Mouse (Mus musculus) lung, postnatal 4 days (tissue): Measurements from ENCODE around the gene Kif1c.

Experiments used
- DNase-seq, 2 experiments: peaks; one replicate each; pipeline ENCODE4 v3.0.0; 2021

Gene Kif1c

GRCm38 (mm10) chr11:70697376-70697775 lies 3.0 kb upstream of the Kif1c start:
- no peak for DNase-seq

- DNase-seq: no peak
Measured at GRCm38 (mm10) chr11:70699051-70699450, 1.3 kb upstream of the Kif1c start.

DNA sequence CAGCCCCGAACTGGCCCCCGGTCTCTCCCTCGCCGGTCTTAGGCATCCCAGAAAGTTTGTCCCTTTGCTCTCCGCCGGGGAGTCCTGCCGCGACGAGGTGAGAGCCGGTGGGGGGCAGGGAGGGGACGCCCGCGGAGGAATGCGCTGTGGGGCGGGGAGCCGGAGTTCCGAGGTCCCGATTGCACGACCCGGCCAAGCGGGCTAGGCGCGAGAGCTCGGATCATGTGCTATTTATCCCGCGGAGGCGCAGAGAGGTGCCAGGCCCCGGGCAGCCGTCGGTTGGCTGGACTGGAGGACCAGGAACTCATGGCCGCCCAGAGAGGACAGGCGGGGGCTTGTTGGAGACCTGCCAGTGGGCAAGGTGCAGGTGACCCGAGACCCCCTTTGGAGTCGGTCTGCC lies 265 bp downstream of the Kif1c start:
- peak; percentile 81 to 86 for DNase-seq

- DNase-seq: peak in 1 of 2 experiments; percentile 46
Measured at GRCm38 (mm10) chr11:70701221-70701955, 1.0 kb downstream of the Kif1c start.

- DNase-seq: no peak
Measured at GRCm38 (mm10) chr11:70701984-70702733, 1.8 kb downstream of the Kif1c start.

DNA sequence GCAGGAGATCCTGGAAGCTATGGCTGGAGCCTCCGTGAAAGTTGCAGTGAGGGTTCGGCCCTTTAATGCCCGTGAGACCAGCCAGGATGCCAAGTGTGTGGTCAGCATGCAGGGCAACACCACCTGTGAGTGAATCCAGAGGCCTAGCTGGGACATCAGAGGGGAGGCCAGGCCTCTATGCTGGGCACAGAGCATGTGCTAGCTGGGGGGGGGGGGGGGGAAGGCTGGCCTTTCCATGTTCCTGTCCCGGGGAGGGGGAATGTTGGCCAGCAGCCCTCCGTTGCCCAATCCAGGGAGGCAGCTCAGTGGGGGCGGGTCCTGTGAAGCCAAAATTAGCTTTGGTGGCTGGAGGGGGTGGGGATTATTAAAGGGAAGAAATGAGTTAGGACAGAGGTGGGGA lies 2.4 kb downstream of the Kif1c start:
- peak; percentile 43 to 71 for DNase-seq

DNA sequence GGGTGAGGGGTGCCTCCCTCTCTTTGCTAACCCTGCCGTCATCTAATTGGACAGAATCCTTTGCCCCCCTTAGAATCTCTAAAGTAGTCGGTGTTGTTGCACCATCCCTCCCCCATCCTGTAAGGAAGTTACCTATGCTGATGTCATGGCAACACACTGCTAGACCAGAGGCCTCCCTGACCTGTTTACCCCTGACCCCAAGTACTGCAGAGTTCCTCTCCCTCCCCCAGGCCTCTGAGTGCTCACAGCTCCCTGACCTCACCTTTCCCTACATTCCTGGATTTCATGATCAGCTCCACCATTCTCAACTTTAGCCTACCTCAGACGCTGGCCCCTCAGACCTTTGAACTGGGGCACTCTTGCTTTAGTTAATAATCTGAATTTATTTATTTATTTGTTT lies 5.8 kb downstream of the Kif1c start:
- DNase-seq: no peak

- DNase-seq: no peak
Measured at GRCm38 (mm10) chr11:70711026-70711425, 10.7 kb downstream of the Kif1c start.

DNA sequence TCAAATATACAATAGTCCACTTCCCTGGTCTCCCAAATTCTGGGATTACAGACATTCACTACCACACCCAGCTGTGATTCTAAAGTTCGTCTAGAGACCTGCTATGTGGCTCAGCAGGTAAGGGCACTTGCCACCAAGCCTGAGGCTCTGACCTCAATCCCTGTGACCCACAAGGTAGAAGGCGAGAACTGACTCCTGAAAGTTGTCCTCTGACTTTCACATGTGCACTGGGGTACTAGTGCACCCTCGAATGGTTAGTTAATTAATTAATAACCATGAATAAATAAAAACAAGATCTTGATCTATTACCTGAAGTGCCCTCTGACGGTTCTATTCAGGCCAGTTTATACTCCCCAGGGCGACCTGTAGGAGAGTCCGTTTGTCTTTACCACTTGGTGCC lies 12.9 kb downstream of the Kif1c start:
- no peak for DNase-seq

GRCm38 (mm10) chr11:70715832-70716231 lies 15.5 kb downstream of the Kif1c start:
- no peak for DNase-seq

- no peak for DNase-seq
Measured at GRCm38 (mm10) chr11:70718481-70718880, 18.1 kb downstream of the Kif1c start.

- DNase-seq: peak in 1 of 2 experiments; percentile 32
Measured at GRCm38 (mm10) chr11:70720567-70720966, 20.2 kb downstream of the Kif1c start.

GRCm38 (mm10) chr11:70721072-70721471 lies 20.7 kb downstream of the Kif1c start:
- DNase-seq: no peak

GRCm38 (mm10) chr11:70724706-70725105 lies 24.4 kb downstream of the Kif1c start:
- no peak for DNase-seq

DNA sequence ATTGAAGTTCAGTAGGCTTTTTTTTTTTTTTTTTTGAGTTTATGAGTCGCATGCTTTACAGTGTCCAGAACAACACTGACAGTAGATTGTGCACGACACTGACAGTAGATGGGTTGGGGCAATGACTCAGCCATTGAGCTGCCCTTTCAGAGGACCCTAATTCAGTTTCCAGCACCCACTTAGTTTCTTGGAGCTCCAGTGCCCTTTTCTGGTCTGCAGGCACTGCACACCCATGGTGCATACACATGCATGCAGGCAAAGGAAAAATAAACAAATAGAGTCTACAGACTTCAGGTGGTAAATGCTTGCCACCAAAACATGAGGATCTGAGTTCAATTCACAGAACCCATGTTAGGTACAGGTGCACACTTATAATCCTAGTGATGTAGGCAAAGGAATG lies 26.2 kb downstream of the Kif1c start:
- DNase-seq: no peak

DNA sequence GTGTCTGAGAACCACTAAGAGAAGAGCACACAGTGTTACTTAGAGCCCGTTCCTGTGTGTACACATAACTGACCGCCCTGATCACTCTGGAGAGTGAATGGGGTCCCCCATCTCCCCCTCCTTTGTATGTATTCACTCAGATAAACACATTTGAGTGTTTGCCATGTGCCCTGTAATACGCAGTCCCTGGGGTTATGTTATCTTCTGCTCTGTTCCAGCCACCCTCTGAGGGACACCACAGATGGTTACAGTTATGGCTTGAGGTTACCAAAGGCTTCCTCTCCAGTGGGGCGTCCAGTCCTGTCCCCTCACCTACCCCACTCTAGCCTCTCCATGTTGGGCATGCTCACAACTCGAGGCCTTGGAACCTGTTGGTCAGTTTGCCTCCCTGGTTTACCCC lies 27.0 kb downstream of the Kif1c start:
- no peak for DNase-seq

DNA sequence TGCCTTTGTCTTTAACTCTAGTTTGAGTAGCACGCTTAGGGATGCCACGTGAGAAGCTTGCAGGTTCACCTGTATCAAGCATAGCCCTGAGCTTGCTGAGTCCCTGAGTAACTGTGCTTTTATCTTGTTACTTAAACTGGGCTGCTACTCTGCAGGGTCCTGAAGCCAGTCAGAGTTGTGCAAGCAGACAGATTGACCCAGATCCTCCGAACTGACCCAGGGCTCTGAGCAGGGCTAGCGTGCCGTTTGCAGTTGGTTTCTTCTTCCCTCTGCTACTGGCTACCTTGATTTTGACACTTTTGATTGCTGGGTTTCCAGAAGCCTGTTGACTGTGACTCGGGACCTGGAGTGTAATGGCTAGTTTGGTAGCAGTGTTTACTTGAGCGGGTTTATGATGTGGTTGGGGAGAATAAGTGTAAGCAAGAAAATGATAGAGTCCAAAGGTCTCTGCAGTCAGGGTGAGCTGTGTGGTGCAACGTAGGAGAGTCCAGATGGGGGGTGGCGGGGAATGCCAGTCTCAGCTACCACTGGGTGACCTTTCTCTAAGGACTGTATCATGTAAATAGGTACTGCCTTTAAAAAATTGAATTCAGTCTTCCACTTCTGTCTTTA lies 30.2 kb downstream of the Kif1c start:
- no peak for DNase-seq

GRCm38 (mm10) chr11:70731178-70731577 lies 30.8 kb downstream of the Kif1c start:
- DNase-seq: no peak

DNA sequence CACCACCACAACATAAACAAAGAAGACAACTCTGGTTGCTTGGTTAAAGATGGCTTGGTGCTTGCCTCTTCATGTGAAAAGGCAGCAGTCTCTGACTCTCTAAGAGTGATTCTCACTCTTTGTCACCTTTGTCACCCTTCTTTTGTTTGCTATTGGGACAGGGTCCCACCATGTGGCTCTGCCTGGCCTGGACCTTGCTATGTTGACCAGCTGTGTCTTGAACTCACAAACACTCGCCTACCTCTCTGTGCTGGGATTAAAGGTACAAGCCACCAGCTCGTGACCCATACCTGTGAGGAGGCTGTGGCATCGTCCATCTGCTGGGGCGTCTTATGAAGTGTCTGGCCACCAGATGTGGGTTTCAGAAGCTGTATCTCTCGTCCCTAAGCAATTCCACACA lies 32.9 kb downstream of the Kif1c start:
- DNase-seq: no peak

DNA sequence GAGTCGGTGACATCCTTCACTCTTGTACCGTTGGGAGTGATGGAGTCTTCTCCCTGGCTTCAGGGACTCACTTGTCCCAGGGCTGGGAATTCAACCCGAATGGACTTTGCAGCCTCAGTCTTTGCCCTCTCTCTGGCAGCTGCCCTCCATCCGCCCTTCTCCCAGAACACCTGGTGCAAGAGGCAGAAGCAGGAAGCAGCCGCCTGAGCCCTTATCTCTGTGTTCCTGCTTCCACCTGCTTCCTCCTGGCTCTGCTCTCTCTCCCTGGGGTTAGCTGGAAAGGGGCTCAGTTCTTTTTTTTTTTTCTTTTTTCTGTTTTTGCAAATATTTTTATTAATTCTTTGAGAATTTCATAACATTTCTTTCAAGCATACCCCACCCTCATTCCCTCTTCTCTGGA lies 37.4 kb downstream of the Kif1c start:
- no peak for DNase-seq

GRCm38 (mm10) chr11:70741603-70742002 lies 41.3 kb downstream of the Kif1c start:
- DNase-seq: no peak

GRCm38 (mm10) chr11:70742117-70742516 lies 41.8 kb downstream of the Kif1c start:
- no peak for DNase-seq

GRCm38 (mm10) chr11:70742581-70743459 lies 42.5 kb downstream of the Kif1c start:
- no peak for DNase-seq
